7 mouse cellular contexts compared by ENCODE assay signal in genomic region chr13:107899600-107900229, GRCm38 (mm10).
DNase-seq lines count a peak whose midpoint lies in the region; TF ChIP-seq lines count a peak whose summit lies in the region.

No protein-coding gene starts in this region.

- H3K27ac ChIP-seq in gastrocnemius, adult 2 months: no peak overlapping the region

- no peak for TF ChIP-seq CTCF in gastrocnemius, adult 2 months (IDR thresholded peaks at IDR 0.05)

- intact Hi-C loops in left cerebral cortex, postnatal 25 days (cut with DNase I): no loop called here
- intact Hi-C loops in left cerebral cortex, postnatal 36 days (cut with DNase I): loop anchor here (10.0 kb wide), 2 partner anchors 225 to 575 kb away; no protein-coding TSS in a partner anchor
- intact Hi-C loops in gastrocnemius, adult 2 months (cut with DNase I): loop anchor here (10.0 kb wide), 1 partner anchor 255 kb away; the partner anchor contains the start of genes Ercc8 and Ndufaf2

- no peak overlapping the region for H3K4me3 ChIP-seq in gastrocnemius, adult 2 months

- DNase-seq in left cerebral cortex, postnatal 25 days (ENCODE audit: low spot score in 2 of 2): peak; percentile 22 to 49
- DNase-seq in left cerebral cortex, postnatal 36 days (ENCODE audit: low spot score in 2 of 2): no peak
- peak; percentile 51 for DNase-seq in gastrocnemius, adult 2 months
- peak; percentile 51 for DNase-seq in kidney, adult 18-20 months
- DNase-seq in lung, postnatal 36 days: peak; percentile 57
- no peak for DNase-seq in embryo, embryonic 10.5 days (ENCODE audit: low spot score)
- no peak for DNase-seq in cerebellum, adult 11-12 months

Comparison
In these comparisons a context has a peak if more than half of its experiments do, and no peak if none do; other contexts are left out.
1. DNase-seq: peak in left cerebral cortex, postnatal 25 days (2 of 2), gastrocnemius, adult 2 months (single experiment), kidney, adult 18-20 months (single experiment) and lung, postnatal 36 days (single experiment); none in left cerebral cortex, postnatal 36 days (0 of 2), embryo, embryonic 10.5 days (single experiment) and cerebellum, adult 11-12 months (single experiment).